ENCODE assay signal across 19 mouse cellular contexts in the genomic region with DNA sequence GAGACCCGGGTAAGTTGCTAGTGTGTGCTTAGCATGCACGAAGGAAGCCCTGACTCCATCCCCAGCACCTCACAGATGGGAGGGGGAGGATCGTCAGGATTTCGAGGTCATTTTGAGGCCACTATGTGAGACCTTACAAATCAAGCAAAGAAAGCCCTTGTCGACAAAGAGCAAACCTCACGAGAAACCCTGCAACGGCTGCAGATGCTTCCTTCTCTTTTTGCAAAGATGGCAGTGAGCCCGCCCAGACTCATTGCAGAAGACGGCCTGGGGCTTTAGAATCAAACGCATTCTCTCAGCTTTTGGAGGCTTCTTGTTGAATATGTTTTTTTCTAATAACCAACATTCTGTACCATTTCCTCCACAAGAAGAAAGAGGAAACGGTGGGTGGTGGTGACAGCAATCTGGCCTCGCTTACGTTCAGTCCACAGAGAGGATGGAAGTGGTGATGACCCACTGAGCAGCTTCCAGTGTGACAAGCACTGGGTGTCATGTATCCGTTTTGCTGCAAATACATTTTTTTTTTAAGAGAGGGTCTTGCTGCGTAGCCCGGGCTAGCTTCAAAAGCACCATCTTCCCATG. TPM values are rescaled to one million over a fixed set of nuclear protein-coding genes. Genes with fewer than 3 reads are reported as not detected.
DNase-seq lines count a peak whose midpoint lies in the region; ATAC-seq lines count a peak whose summit lies in the region.
"Had no signal": no experiment of that assay in that cellular context is flagged by ENCODE, and none has a peak within 500 bp of the region (broad histone marks: within the 10 kb centered on the region; RNA-seq: fewer than 3 reads in every experiment).

No protein-coding gene starts in this region.

- no peaks in the 10 kb centered on the region for H3K27me3 ChIP-seq in liver, embryonic 12.5 days (replicated peaks)
- no peaks in the 10 kb centered on the region for H3K27me3 ChIP-seq in midbrain, embryonic 16.5 days (ENCODE audit: control insufficient read depth, insufficient read depth, low read depth, low read length)
- H3K27me3 ChIP-seq: forebrain, embryonic 15.5 days; limb, embryonic 13.5 days; neural tube, embryonic 13.5 days had no signal

- H3K36me3 ChIP-seq in liver, embryonic 12.5 days, result no peaks in the 10 kb centered on the region
- H3K36me3 ChIP-seq in midbrain, embryonic 16.5 days (ENCODE audit: control insufficient read depth, insufficient read depth, low read length), result no peaks in the 10 kb centered on the region
- H3K36me3 ChIP-seq: forebrain, embryonic 15.5 days; heart, embryonic 13.5 days; hindbrain, embryonic 10.5 days; limb, embryonic 13.5 days; neural tube, embryonic 13.5 days had no signal

- H3K4me2 ChIP-seq in liver, embryonic 12.5 days, result no peak overlapping the region
- no peak overlapping the region for H3K4me2 ChIP-seq in midbrain, embryonic 16.5 days (ENCODE audit: low read length)
- H3K4me2 ChIP-seq: forebrain, embryonic 15.5 days; heart, embryonic 13.5 days; limb, embryonic 13.5 days; neural tube, embryonic 13.5 days had no signal

- H3K4me1 ChIP-seq in liver, embryonic 12.5 days, result peaks cover 26% of the 10 kb centered on the region
- H3K4me1 ChIP-seq in midbrain, embryonic 16.5 days (ENCODE audit: control insufficient read depth, insufficient read depth, low read length), result peaks cover 20% of the 10 kb centered on the region

- H3K4me3 ChIP-seq in liver, embryonic 12.5 days, result no peak overlapping the region
- H3K4me3 ChIP-seq in midbrain, embryonic 16.5 days (ENCODE audit: low read depth, low read length), result no peak overlapping the region
- H3K4me3 ChIP-seq: forebrain, embryonic 15.5 days; heart, embryonic 13.5 days; hindbrain, embryonic 10.5 days; left cerebral cortex, adult 2 months; limb, embryonic 13.5 days; neural tube, embryonic 13.5 days had no signal

- H3K27ac ChIP-seq in liver, embryonic 12.5 days, result 0 out of 2 replicates have a peak overlapping the region, but pooled peaks have one; percentile 45
- no peak overlapping the region for H3K27ac ChIP-seq in midbrain, embryonic 16.5 days (ENCODE audit: low read length)
- H3K27ac ChIP-seq: forebrain, embryonic 15.5 days; heart, embryonic 13.5 days; hindbrain, embryonic 10.5 days; left cerebral cortex, adult 2 months; limb, embryonic 13.5 days; neural tube, embryonic 13.5 days had no signal

- no peaks in the 10 kb centered on the region for H3K9me3 ChIP-seq in liver, embryonic 12.5 days (replicated peaks)
- H3K9me3 ChIP-seq in midbrain, embryonic 16.5 days (replicated peaks; ENCODE audit: control insufficient read depth, low read length, poor library complexity, severe bottlenecking), result no peaks in the 10 kb centered on the region
- H3K9me3 ChIP-seq: forebrain, embryonic 15.5 days; heart, embryonic 13.5 days; hindbrain, embryonic 10.5 days; limb, embryonic 13.5 days; neural tube, embryonic 13.5 days had no signal

- H3K9ac ChIP-seq in liver, embryonic 12.5 days, result no peak overlapping the region
- H3K9ac ChIP-seq in midbrain, embryonic 16.5 days (ENCODE audit: low read depth, low read length), result no peak overlapping the region
- H3K9ac ChIP-seq: forebrain, embryonic 15.5 days; heart, embryonic 13.5 days; limb, embryonic 13.5 days; neural tube, embryonic 13.5 days had no signal

- 39% methylated on average over 16 of the region's 16 CpGs for WGBS in liver, embryonic 12.5 days (ENCODE audit: insufficient replicate concordance)
- 74% methylated on average over 16 of the region's 16 CpGs for WGBS in midbrain, embryonic 16.5 days

- no peak for ATAC-seq in liver, embryonic 12.5 days
- ATAC-seq in activated CD4-positive, CD25-positive, alpha-beta regulatory T cell, adult 4 months, result peak; percentile 40
- ATAC-seq in megakaryocyte, adult 5-6 weeks (ENCODE audit: poor library complexity, severe bottlenecking), result peak; percentile 47
- no peak for ATAC-seq in midbrain, embryonic 16.5 days
- ATAC-seq: forebrain, embryonic 15.5 days had no signal

- DNase-seq in liver (no peak), 416B (ENCODE audit: low read depth) (peak; percentile 73)
- no peak for DNase-seq in layer of hippocampus, adult 11-12 months (ENCODE audit: low spot score)
- no peak for DNase-seq in left cerebral cortex, adult 18-20 months (ENCODE audit: low spot score in 2 of 2)
- DNase-seq: cerebellum, adult 9-10 months; kidney, adult 11 months; kidney, postnatal 4 days; midbrain, embryonic 14.5 days had no signal

RNA-seq across cellular contexts. Expression of a gene that starts 2.9 kb away (rescaled TPM):
- 55.6 and 59.2 TPM in 2 replicates for polyA plus RNA-seq in liver, embryonic 12.5 days (2016; fragmentation: Nextera tagmentation; extraction: Ambion mirVana)
- 100 to 1,000 TPM in 1 of 2 experiments, 10 to 100 TPM in 1; 99.4 to 120 TPM for polyA plus RNA-seq in activated CD4-positive, CD25-positive, alpha-beta regulatory T cell, adult 4 months (2017; shearing (Covaris generic))
- 49.3 and 54.0 TPM in 2 replicates for total RNA-seq in megakaryocyte, adult 5-6 weeks (2015)
- 190 and 209 TPM in 2 replicates for total RNA-seq in megakaryocyte, adult 5-6 weeks (2017)
- 93.6 and 97.0 TPM in 2 replicates for polyA plus RNA-seq in midbrain, embryonic 16.5 days (2015; fragmentation: Nextera tagmentation; extraction: Ambion mirVana)
- total RNA-seq in left cerebral cortex, adult 18-20 months (2021), result 10 to 100 TPM; 71.0 to 74.2 TPM

RNA-seq across cellular contexts. Expression of a gene that starts 20.9 kb away (rescaled TPM):
- polyA plus RNA-seq in liver, embryonic 12.5 days (2016; fragmentation: Nextera tagmentation; extraction: Ambion mirVana), result 0.98 and 1.1 TPM in 2 replicates
- 1 to 10 TPM; 4.0 to 7.4 TPM for polyA plus RNA-seq in activated CD4-positive, CD25-positive, alpha-beta regulatory T cell, adult 4 months (2017; shearing (Covaris generic))
- not detected in 2 replicates for total RNA-seq in megakaryocyte, adult 5-6 weeks (2015)
- not detected in 2 replicates for total RNA-seq in megakaryocyte, adult 5-6 weeks (2017)
- polyA plus RNA-seq in midbrain, embryonic 16.5 days (2015; fragmentation: Nextera tagmentation; extraction: Ambion mirVana), result 1.6 TPM in 2 replicates
- not detected for total RNA-seq in left cerebral cortex, adult 18-20 months (2021)
- total RNA-seq: gastrocnemius, adult 8-10 months; left cerebral cortex, adult 2 months had no signal

RNA-seq across cellular contexts. Expression of a gene that starts 34.9 kb away (rescaled TPM):
- 0.20 TPM in 1 of 2 replicates, not detected in the other for polyA plus RNA-seq in liver, embryonic 12.5 days (2016; fragmentation: Nextera tagmentation; extraction: Ambion mirVana)
- 1 to 10 TPM; 1.6 to 1.9 TPM for polyA plus RNA-seq in activated CD4-positive, CD25-positive, alpha-beta regulatory T cell, adult 4 months (2017; shearing (Covaris generic))
- 1.2 and 2.7 TPM in 2 replicates for total RNA-seq in megakaryocyte, adult 5-6 weeks (2015)
- total RNA-seq in megakaryocyte, adult 5-6 weeks (2017), result 4.3 and 6.8 TPM in 2 replicates
- 0.75 TPM in 1 of 2 replicates, not detected in the other for polyA plus RNA-seq in midbrain, embryonic 16.5 days (2015; fragmentation: Nextera tagmentation; extraction: Ambion mirVana)
- not detected for total RNA-seq in left cerebral cortex, adult 18-20 months (2021)
- polyA plus RNA-seq: hindbrain, embryonic 10.5 days had no signal

RNA-seq across cellular contexts. Expression of a gene that starts 43.9 kb away (rescaled TPM):
- polyA plus RNA-seq in liver, embryonic 12.5 days (2016; fragmentation: Nextera tagmentation; extraction: Ambion mirVana), result 1.1 and 1.4 TPM in 2 replicates
- 1 to 10 TPM; 7.8 to 9.3 TPM for polyA plus RNA-seq in activated CD4-positive, CD25-positive, alpha-beta regulatory T cell, adult 4 months (2017; shearing (Covaris generic))
- total RNA-seq in megakaryocyte, adult 5-6 weeks (2015), result 4.0 TPM in 2 replicates
- total RNA-seq in megakaryocyte, adult 5-6 weeks (2017), result 3.6 and 5.3 TPM in 2 replicates
- polyA plus RNA-seq in midbrain, embryonic 16.5 days (2015; fragmentation: Nextera tagmentation; extraction: Ambion mirVana), result 0.11 and 0.16 TPM in 2 replicates
- under 1 TPM; 0.35 to 0.42 TPM for total RNA-seq in left cerebral cortex, adult 18-20 months (2021)

Comparison
In these comparisons a context has a peak if more than half of its experiments do, and no peak if none do; other contexts are left out.
1. ATAC-seq: peak in activated CD4-positive, CD25-positive, alpha-beta regulatory T cell, adult 4 months (single experiment) and megakaryocyte, adult 5-6 weeks (single experiment); none in liver, embryonic 12.5 days (single experiment) and midbrain, embryonic 16.5 days (single experiment).